Mouse (Mus musculus) cerebellum, adult 18-20 months (tissue): ENCODE results near the gene Klhl29.

Experiments used
- DNase-seq, 2 experiments: peaks; one replicate each; pipeline ENCODE4 v3.0.0; 2021

The Klhl29 gene

DNA sequence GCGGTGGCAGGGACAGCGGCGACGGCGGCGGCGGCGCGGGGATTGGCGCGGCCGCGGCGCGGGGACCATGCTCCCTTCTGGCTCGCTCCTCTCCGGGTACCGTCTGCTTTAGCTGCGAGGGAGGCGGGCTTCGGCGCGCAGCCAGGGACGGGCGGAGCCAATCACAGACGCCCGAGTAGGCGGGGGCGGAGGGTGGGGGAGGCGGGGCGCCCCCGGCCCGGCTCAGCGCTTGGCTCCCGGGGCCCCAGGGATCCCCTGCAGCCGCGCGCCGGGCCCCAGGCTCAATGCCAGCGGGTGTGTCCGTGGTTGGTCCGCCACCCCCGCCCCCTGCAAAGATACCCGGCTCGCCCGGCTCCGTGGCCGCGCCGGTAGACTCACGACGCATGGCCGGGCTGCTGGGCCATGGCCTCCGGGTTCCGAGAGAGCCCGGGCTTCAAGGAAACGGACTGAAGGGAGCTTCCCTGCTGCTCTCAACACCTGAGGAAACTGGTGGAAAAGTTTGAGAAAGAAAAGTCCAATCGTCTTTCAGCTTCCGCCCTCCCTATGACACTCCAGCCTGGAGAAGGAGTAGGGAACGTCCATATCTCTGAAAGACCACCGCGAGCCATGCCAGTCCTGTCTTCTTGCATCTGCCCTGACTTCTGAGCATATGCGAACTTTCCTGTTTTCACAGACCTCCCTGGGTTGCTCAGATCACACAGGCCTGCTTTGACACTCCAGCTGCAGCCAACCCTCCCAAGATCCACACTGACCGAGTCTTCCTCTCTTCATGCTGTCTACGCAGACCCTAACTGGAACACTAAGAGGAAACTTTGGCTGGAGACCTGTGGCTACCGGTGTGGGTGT is at the start of gene Klhl29:
Gene Klhl29 (minus strand): TSS at position 67 of the 846 bp plus-strand sequence.
- peak; percentile 91 to 95 for DNase-seq

GRCm38 (mm10) chr12:5425276-5425675 is 49.8 kb upstream of the Klhl29 start:
- no peak for DNase-seq

DNA sequence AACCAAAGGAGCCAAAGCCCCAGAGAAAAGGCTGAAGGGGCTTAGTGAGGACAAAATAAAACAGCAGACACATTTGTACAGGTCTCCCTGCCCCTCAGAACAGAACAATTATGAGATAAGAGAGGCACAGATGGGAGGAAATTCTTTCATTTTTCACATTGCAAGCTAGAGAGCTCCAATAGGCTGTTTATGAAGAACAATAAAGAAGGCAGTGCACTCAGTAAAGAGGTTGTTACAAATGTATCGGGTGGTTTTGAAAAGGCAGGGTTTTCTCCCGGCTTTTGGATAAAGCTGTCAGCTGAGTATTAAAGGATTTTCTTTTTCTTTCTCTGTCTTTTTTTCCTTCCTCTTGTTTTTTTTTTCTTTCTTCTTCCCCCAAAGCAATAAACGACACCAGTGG is 40.3 kb upstream of the Klhl29 start:
- no peak for DNase-seq

DNA sequence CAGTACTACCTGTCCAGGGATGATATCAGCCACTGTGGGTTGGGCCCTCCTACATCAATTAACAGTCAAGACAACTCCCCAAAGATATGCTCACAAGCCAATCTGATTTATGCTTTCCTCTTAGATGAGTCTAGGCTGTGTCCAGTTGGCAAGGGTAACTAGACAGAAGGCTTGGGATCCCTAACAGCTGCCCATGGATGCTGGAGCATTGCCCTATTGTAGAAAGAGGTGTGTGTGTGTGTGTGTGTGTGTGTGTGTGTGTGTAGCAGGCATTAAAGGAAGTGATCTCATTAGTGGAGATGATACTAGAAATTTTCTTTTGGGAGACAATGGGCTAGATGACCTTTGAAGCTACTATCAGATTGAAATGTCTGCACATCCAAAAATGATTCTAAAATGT is 38.5 kb upstream of the Klhl29 start:
- DNase-seq, result no peak

DNA sequence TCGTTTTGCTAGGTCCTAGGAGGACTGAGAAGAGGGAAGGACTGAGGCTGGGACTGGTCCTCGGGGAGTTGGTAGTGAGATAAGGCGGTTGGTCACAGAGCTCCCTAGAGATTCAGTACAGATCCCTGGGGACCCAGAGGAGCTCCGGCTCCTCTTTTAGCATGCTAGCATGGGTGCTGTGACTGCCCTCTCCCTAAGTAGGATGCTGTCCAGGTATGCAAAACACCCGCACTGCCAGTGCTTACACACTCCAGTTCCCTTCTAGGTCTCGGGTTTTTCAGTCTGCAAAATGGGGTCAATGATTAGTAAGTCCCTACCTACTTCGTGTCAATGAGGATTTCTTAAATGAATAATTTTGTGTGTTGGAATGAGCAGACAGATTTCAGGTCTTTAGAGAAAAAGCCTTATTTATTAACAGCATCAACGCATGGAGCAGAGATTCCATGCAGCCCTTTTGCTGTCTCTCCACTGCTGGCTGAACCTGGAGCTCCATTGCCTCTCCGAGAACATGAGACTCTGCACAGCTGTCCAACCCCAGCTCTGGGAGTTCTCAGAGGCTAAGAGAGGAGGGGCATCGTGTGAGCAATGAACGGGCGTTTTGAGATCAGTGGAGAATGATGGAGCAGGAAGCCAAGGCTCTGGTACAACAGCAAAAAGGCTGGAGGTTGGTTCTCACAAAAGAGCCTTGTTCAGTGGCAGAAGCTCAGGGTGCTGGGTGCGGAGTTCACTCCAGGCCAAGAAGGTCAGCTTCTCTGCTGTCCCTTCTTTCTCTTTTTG is 36.5 kb upstream of the Klhl29 start:
- no peak for DNase-seq

DNA sequence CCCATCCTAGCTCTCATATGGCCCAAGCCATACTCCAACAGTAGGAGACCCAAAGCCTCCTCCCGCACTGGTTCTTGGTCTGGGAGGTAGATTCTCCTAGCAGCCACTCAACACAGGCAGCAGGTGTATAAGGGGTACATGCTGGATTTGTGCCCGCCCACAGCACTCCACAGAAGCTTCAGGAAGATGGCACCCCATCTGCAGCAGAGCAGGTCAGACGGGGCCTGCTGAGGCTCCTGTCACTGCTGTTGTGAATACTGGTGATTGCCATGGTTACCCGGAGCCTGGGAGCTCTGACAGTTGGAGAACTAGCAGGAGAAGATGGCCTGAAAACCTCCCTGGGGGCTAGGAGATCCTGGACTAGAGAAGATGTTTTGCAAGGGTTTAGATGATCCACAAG is 35.9 kb upstream of the Klhl29 start:
- DNase-seq, result no peak

GRCm38 (mm10) chr12:5410391-5411115 is 35.1 kb upstream of the Klhl29 start:
- peak; percentile 84 to 85 for DNase-seq

DNA sequence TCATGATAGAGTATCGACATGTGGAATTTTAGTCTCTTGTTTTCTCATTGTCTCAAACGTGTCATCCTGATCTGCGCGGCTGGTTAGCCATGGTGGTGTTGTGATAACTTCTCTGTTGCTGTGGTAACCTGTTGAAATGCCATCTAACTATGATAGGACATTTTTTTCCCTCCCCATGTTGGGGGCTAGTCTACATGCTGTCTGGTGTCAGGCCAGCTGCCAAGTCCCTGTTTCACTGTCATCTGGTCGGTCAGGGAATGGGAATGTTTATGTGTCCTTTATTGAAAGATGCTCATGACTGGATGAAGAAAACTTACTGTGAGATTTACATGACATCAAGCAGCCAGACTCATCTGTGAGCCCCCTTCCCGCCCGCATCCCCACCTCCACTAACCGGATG is 31.7 kb upstream of the Klhl29 start:
- no peak for DNase-seq

DNA sequence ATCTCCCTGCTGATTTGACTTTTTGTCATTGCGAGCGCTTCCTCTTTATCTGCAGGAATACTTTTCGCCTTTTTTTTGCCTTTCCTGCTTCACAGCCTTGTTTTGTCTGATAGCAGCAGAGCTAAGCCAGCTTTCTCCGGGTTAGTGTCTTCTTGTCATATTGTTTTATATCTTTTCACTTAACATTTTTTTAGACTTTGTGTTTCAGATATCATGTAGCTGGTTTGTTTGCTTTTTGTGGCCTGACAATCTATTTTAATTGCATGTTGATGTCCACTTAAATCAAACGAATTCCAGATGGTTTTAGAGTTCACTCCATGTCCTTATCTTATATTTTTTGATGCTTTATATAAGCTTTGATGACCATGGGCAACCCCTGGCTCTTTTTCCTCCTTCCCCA is 21.9 kb upstream of the Klhl29 start:
- DNase-seq, result no peak

DNA sequence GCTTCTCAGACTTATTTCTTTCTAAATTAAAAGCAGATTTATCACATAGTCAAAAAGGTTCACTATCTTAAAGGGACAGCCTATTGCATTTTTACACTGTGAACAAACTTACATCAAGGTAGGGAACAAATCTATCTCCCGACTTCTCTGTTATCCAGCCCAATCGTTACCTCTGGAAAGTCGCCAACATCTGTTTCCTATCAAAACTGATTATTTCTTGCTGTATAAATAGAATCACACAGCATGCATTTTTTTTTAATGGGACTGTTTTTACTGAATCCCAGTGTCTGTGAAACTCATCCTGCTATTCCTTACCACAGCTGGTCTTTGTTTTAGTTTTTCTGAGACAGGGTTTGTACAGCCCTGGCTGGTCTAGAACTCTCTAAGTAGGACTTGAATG is 19.7 kb upstream of the Klhl29 start:
- no peak for DNase-seq

DNA sequence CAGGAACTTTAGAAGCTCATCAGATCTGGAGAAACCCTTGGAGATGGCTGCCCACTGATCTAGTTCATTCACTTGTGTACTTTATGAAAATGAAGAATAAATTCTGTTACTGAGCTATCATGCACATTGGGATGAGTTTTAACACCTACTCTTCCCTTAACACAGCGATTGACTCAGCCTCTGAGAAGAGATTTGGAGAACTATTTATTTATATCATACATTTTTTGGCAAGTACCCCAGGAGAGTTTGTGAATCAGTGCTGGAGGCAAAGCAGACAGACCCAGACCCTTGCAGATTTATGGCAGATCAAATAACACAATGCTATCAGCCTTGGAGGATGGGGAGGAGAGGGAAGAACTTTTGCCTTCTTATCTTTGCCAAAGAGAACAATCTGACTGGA is 11.6 kb upstream of the Klhl29 start:
- no peak for DNase-seq

- DNase-seq, result no peak
Observed at GRCm38 (mm10) chr12:5386688-5387087, 11.2 kb upstream of the Klhl29 start.

- DNase-seq, result peak in 1 of 2 experiments; percentile 21
Observed at GRCm38 (mm10) chr12:5381694-5382093, 6.2 kb upstream of the Klhl29 start.

DNA sequence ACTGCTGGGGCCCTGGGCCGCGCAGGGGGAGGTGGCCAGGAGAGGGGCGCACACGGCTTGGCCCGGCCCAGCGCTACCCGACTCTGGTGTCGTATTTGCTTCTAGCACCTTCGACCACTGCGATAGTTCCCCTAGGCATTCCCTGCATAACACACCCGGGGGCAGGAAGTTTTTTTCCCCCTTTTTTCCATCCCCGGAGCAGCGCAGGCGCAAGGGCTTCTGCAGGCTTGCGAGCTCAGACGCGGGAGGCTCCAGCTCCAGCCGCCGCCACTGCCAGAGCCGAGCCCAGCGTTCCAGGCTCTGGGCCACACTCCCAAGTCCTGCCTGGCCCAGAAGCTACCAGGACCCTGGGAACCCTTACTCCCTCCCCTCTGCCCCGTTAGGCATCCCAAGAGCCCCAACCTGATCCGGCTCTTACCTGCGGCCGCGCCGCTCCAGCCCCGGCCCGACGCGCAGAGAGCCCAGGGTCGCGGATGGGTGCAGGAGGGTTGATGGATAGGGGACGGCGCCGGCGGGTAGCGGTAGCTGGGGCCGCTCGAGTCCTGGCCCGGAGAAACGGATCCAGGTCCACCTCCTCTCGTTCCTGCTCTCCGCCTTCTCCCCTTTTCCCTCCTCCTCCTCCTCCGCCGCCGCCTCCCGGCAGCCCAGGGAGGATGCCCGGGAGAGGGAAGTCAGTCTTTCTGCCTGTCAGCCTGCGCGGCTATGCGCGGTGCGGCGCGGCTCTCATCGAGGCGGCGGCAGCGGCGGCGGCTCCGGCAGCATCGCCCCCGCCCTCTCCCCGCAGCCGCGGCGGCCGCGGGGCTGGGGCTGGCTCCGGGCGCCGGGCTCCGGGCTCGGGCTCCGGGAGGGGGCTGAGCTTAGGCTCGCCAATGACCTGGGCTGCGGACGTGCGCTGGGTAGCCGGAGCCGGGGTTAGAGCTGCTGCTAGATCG is 532 bp downstream of the Klhl29 start:
- peak; percentile 65 to 67 for DNase-seq

DNA sequence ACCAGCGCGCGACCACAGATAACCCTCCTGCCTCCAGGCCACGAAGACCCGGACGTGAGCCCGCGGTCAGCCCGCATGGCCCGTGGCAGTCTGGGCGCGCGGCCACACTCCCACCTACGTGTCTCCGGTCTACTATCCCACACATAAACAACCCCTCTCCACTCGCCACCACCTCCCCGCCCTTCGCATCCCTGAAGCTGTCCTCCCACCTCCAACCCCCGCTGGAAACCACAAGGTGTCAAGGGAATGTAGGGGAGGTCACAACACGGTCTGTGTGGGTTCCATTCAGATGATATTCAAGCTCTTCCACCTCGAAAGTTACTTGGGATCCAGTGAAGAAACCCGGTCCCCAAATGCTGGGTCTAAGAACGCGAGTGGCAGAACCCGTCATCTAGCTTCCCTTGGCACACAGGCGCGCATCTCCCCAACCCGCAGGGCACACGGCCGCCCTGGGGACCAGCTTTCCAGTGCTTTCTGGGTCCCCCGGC is 1.2 kb downstream of the Klhl29 start:
- DNase-seq, result no peak

- DNase-seq, result peak; percentile 53 to 64
Observed at GRCm38 (mm10) chr12:5373641-5374195, 1.8 kb downstream of the Klhl29 start.

GRCm38 (mm10) chr12:5369396-5369795 is 6.1 kb downstream of the Klhl29 start:
- no peak for DNase-seq

DNA sequence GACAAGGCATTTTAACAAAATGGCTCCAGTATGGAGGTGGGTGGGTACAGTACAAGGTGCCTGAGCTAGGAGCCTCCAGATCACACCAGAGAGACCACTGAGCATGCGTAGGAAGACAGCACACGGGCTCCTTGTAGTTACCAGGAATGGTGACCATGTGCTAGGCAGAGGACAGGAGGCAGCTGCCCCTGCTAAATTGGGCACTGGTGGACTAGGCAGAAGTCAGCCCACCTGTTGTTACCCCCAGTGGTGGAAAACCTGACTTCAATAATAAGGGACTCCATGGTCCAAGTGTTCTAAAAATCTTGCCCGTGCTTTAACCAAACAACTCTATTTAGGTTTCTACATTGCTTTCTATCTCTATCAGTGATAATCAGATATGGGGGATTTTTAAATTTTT is 10.6 kb downstream of the Klhl29 start:
- DNase-seq, result no peak

GRCm38 (mm10) chr12:5363961-5364634 is 11.4 kb downstream of the Klhl29 start:
- no peak for DNase-seq

DNA sequence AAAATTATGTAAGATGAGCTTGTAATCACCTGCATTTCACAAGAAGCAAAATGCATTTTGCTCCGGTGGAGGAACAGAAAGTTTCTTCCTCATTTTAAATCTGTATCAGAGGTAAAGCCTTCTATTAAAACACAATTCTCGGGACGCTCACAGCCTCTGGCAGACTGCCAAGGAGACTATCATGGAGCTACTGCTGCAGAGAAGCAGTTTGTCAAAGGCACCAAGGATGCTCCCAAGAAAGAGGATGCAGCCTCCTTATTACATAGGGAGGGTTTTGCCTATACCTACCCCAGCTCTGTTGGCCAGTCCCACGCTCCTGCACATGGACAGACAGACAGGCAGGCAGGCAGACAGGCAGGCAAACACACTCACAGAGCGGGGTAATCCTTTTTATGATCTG is 16.4 kb downstream of the Klhl29 start:
- peak; percentile 36 to 50 for DNase-seq

GRCm38 (mm10) chr12:5358497-5358896 is 17.0 kb downstream of the Klhl29 start:
- DNase-seq, result no peak
